8 mouse cellular contexts compared by ENCODE assay signal in the genomic region with DNA sequence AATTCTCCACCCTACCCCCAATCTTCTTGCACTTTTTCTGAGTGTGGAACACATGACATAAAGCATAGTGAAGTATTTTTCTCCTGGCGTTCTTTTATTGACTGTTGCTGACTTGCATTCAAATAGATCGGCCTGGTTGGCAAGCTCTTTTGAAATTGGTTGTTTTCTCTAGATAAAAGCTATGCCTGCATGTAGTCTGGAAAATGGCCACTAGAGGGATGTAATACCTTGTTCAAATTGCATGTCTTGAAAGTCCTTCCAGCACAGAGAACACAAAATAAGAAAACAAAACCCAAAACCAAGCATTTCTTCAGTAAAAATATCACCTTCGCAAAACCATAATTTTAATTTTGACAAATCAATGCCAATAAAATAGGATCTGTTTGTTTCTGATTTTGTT.
DNase-seq lines count a peak whose midpoint lies in the region; ATAC-seq and TF ChIP-seq lines count a peak whose summit lies in the region.

No protein-coding gene starts in this region.

- WGBS in heart, postnatal 0 days: 49% methylated on average over 3 of the region's 3 CpGs

- intact Hi-C loops in heart, postnatal 36 days (cut with DNase I): loop anchor here (1.0 to 2.0 kb wide), 2 partner anchors 142 to 281 kb away; no protein-coding TSS in a partner anchor
- intact Hi-C loops in left cerebral cortex, postnatal 25 days (cut with DNase I): loop anchor here (5.0 to 10.0 kb wide), 3 partner anchors 143 to 280 kb away; no protein-coding TSS in a partner anchor

- H3K4me1 ChIP-seq in heart, postnatal 0 days (ENCODE audit: control insufficient read depth, insufficient read depth): no peaks in the 10 kb centered on the region; the same call in 1 of the 2 replicates

- no peak overlapping the region for H3K9ac ChIP-seq in heart, postnatal 0 days (replicated peaks; ENCODE audit: low read depth, low read length)

- H3K27ac ChIP-seq in heart, postnatal 0 days (ENCODE audit: low read depth): no peak overlapping the region

- ATAC-seq in heart, postnatal 0 days (ENCODE audit: insufficient read depth, low read depth): no peak

- TF ChIP-seq CTCF in heart, postnatal 0 days (IDR thresholded peaks at IDR 0.05; ENCODE audit: low read depth): peak; percentile 67

- TF ChIP-seq EP300 in heart, postnatal 0 days (IDR thresholded peaks at IDR 0.05; ENCODE audit: low read depth): no peak

- peaks cover 23% of the 10 kb centered on the region for H3K36me3 ChIP-seq in heart, postnatal 0 days (replicated peaks; ENCODE audit: control insufficient read depth, insufficient read depth, low read length)

- H3K9me3 ChIP-seq in heart, postnatal 0 days (replicated peaks; ENCODE audit: control insufficient read depth, low read length): no peaks in the 10 kb centered on the region

- no peak overlapping the region for H3K4me2 ChIP-seq in heart, postnatal 0 days (ENCODE audit: low read depth, low read length)

- H3K4me3 ChIP-seq in heart, postnatal 0 days (ENCODE audit: low read depth, low read length): no peak overlapping the region

- peak; percentile 37 for DNase-seq in heart, postnatal 0 days (ENCODE audit: low spot score)
- DNase-seq in heart, postnatal 36 days: no peak
- DNase-seq in thymus, postnatal 0 days (ENCODE audit: low spot score): peak; percentile 62
- DNase-seq in thymus, adult 18-20 months: no peak
- DNase-seq in cerebellum, postnatal 14 days: peak; percentile 78 to 81
- peak; percentile 67 to 72 for DNase-seq in left cerebral cortex, postnatal 25 days (ENCODE audit: low spot score in 2 of 2)
- DNase-seq in telencephalon, adult 2 months (ENCODE audit: low read depth, low spot score): peak; percentile 60
- DNase-seq in ovary, postnatal 10 days (ENCODE audit: low spot score): no peak

- no peaks in the 10 kb centered on the region for H3K27me3 ChIP-seq in heart, postnatal 0 days (ENCODE audit: control insufficient read depth, insufficient read depth, low read length)

Comparison
In these comparisons a context has a peak if more than half of its experiments do, and no peak if none do; other contexts are left out.
1. DNase-seq: peak in heart, postnatal 0 days (single experiment), thymus, postnatal 0 days (single experiment), cerebellum, postnatal 14 days (2 of 2), left cerebral cortex, postnatal 25 days (2 of 2) and telencephalon, adult 2 months (single experiment); none in heart, postnatal 36 days (0 of 2), thymus, adult 18-20 months (0 of 2) and ovary, postnatal 10 days (single experiment).